Mouse (Mus musculus) heart, embryonic 11.5 days (tissue): ENCODE data around the gene Ackr2. TPM values are rescaled to one million over a fixed set of nuclear protein-coding genes. Genes with fewer than 3 reads are reported as not detected.
A peak's percentile ranks its signal among the peaks of the same experiment; 100 is the strongest.

Experiments
- ATAC-seq: fragments of 200-750 bp; cut with Nextera tagmentation; replicated peaks from 2 replicates; pipeline ENCODE4 v1.8.0; 2017; ENCODE audit warnings: moderate library complexity; ENCODE audit not compliant: insufficient number of reproducible peaks, low FRiP score, low TSS enrichment
- H3K27ac ChIP-seq: fragments of 300-500 bp; sonication (generic); 2 replicates; pipeline ENCODE4 v1.5.1; 2014; ENCODE audit warnings: mild to moderate bottlenecking, low read depth, low read length
- H3K27me3 ChIP-seq: fragments of 300-500 bp; sonication (generic); 2 replicates; pipeline ENCODE4 v1.6.1; 2014; ENCODE audit warnings: mild to moderate bottlenecking, low read length, mixed read lengths; ENCODE audit not compliant: control insufficient read depth, insufficient read depth
- H3K36me3 ChIP-seq: fragments of 300-500 bp; sonication (generic); 2 replicates; pipeline ENCODE4 v1.6.1; 2014; ENCODE audit warnings: mild to moderate bottlenecking, low read length, moderate library complexity, mixed read lengths; ENCODE audit not compliant: control insufficient read depth, insufficient read depth
- H3K4me1 ChIP-seq: fragments of 300-500 bp; sonication (generic); 2 replicates; pipeline ENCODE4 v1.6.1; 2014; ENCODE audit warnings: low read length; ENCODE audit not compliant: control insufficient read depth, insufficient read depth
- H3K4me2 ChIP-seq: fragments of 300-500 bp; sonication (generic); 2 replicates; pipeline ENCODE4 v1.6.1; 2014; ENCODE audit warnings: mild to moderate bottlenecking, moderate library complexity
- H3K4me3 ChIP-seq: fragments of 300-500 bp; sonication (generic); 2 replicates; pipeline ENCODE4 v1.5.1; 2014; ENCODE audit warnings: low read depth, low read length
- H3K9ac ChIP-seq: fragments of 300-500 bp; sonication (generic); 2 replicates; pipeline ENCODE4 v1.6.1; 2014; ENCODE audit warnings: mild to moderate bottlenecking, low read depth, low read length, moderate library complexity
- H3K9me3 ChIP-seq: fragments of 300-500 bp; sonication (generic); replicated peaks from 2 replicates; pipeline ENCODE4 v1.6.1; 2016; ENCODE audit warnings: low read length; ENCODE audit not compliant: control insufficient read depth
- WGBS: fragments of 180-500 bp; shearing (Covaris S2); extraction: QIAGEN DNeasy Blood & Tissue Kit; methylation state at CpG from one replicate; pipeline ENCODE4 v1.1.7; 2014; ENCODE audit not compliant: insufficient replicate concordance; 5-methylcytosine and 5-hydroxymethylcytosine counted together
- polyA plus RNA-seq: library from polyadenylated mRNA; unstranded; fragments of >200 nt; fragmentation: Nextera tagmentation; extraction: Ambion mirVana; gene quantifications from 2 replicates; pipeline ENCODE4 v1.2.1, GENCODE M21; 2014

The Ackr2 gene
- polyA plus RNA-seq, 1 experiment from 2014 or later, result not detected

- WGBS, result 22% methylated on average over 14 of the region's 14 CpGs
- peak overlapping the region; percentile 31; the same call in 1 of the 2 replicates for H3K4me2 ChIP-seq
- no peak for ATAC-seq
These were observed 17.3 kb upstream of the Ackr2 start for GRCm38 (mm10) chr9:121880840-121881239.

GRCm38 (mm10) chr9:121881301-121881700 lies 16.9 kb upstream of the Ackr2 start:
- Histone ChIP-seq H3K4me1 (no peaks in the 10 kb centered on the region), H3K4me3 (no peak overlapping the region), H3K27ac (no peak overlapping the region), H3K36me3 (no peaks in the 10 kb centered on the region), H3K4me2 (no peak overlapping the region), H3K27me3 (no peaks in the 10 kb centered on the region), H3K9me3 (no peaks in the 10 kb centered on the region), H3K9ac (no peak overlapping the region)
- no peak for ATAC-seq
- WGBS, result 73% methylated on average over 6 of the region's 6 CpGs

More at GRCm38 (mm10) chr9:121880840-121881239, 17.3 kb upstream of the Ackr2 start:
- Histone ChIP-seq H3K9ac (no peak overlapping the region), H3K27me3 (no peaks in the 10 kb centered on the region), H3K4me1 (no peaks in the 10 kb centered on the region), H3K36me3 (no peaks in the 10 kb centered on the region), H3K9me3 (no peaks in the 10 kb centered on the region), H3K4me3 (no peak overlapping the region), H3K27ac (no peak overlapping the region)

DNA sequence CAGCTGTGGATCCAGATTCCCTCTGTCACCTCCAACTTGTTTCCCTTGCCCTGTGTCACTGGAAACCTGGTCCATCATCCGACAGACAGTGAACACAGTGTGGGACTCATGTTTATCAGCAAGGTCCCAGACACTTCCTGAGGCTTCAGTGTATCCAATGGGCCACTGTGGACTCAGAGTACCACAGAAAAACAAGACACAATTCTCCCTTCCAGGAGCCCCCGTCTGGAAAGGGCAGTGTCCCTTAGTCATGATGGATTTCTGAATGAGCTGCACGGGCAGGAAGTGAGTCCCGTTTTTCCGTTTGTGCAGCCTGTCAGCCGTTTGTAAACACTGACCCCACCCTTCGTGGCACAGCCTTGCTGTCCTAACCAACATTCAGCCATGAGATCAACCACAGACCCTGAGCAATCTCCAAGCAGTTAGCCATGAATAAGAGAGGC lies 16.1 kb upstream of the Ackr2 start:
- Histone ChIP-seq H3K9ac (no peak overlapping the region), H3K36me3 (no peaks in the 10 kb centered on the region), H3K4me2 (no peak overlapping the region), H3K4me1 (no peaks in the 10 kb centered on the region), H3K9me3 (no peaks in the 10 kb centered on the region), H3K27ac (0 out of 2 replicates have a peak overlapping the region, but pooled peaks have one; percentile 2), H3K4me3 (no peak overlapping the region), H3K27me3 (no peaks in the 10 kb centered on the region)
- 45% methylated on average over 7 of the region's 7 CpGs for whole genome bisulfite sequencing
- no peak for ATAC-seq

GRCm38 (mm10) chr9:121889927-121890440 lies 8.2 kb upstream of the Ackr2 start:
- peak overlapping the region; percentile 49 for H3K4me2 ChIP-seq
- no peak overlapping the region for H3K27ac ChIP-seq
- 61% methylated on average over 4 of the region's 4 CpGs for WGBS
- H3K36me3 ChIP-seq, result no peaks in the 10 kb centered on the region
- no peak overlapping the region for H3K4me3 ChIP-seq
- peaks cover 8% of the 10 kb centered on the region; the same call in 1 of the 2 replicates for H3K4me1 ChIP-seq
- ATAC-seq, result no peak
- H3K27me3 ChIP-seq, result no peaks in the 10 kb centered on the region
- no peaks in the 10 kb centered on the region for H3K9me3 ChIP-seq
- no peak overlapping the region for H3K9ac ChIP-seq

DNA sequence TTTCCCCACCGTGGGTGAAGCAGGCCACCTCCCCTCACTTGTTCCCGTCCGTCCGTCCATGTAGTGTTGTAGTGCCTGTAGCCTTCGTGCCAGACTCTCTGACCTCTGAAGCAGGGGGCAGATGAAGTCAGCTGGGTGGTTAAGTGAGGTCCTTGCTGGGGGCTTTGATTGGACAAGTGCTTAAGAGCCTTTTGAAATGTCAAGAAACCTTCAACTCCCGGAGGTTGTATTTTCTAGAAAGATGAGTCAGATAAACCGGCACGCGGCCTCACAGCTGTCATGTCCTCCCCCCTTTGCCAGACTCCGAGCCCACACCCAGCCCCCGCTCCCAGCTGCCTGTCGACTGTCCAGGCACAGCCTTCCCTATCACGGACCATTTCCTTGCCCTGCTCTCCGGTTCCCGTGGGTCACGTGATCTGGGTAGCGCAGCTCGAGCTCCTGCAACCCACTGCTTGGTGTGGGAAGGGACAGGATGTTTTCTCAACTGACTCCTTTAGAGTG lies 7.7 kb upstream of the Ackr2 start:
- Histone ChIP-seq H3K9ac (no peak overlapping the region), H3K36me3 (no peaks in the 10 kb centered on the region), H3K4me2 (peak overlapping the region; percentile 49), H3K27me3 (no peaks in the 10 kb centered on the region), H3K9me3 (no peaks in the 10 kb centered on the region), H3K4me1 (peaks cover 8% of the 10 kb centered on the region; the same call in 1 of the 2 replicates), H3K27ac (0 out of 2 replicates have a peak overlapping the region, but pooled peaks have one; percentile 6), H3K4me3 (no peak overlapping the region)
- 5% methylated on average over 18 of the region's 18 CpGs for WGBS
- peak; percentile 71; the same call in 1 of the 2 replicates for ATAC-seq

- ATAC-seq, result no peak
- WGBS, result 78% methylated on average over 9 of the region's 9 CpGs
- no peak overlapping the region for H3K27ac ChIP-seq
These were observed 6.9 kb upstream of the Ackr2 start for GRCm38 (mm10) chr9:121891301-121891700.

DNA sequence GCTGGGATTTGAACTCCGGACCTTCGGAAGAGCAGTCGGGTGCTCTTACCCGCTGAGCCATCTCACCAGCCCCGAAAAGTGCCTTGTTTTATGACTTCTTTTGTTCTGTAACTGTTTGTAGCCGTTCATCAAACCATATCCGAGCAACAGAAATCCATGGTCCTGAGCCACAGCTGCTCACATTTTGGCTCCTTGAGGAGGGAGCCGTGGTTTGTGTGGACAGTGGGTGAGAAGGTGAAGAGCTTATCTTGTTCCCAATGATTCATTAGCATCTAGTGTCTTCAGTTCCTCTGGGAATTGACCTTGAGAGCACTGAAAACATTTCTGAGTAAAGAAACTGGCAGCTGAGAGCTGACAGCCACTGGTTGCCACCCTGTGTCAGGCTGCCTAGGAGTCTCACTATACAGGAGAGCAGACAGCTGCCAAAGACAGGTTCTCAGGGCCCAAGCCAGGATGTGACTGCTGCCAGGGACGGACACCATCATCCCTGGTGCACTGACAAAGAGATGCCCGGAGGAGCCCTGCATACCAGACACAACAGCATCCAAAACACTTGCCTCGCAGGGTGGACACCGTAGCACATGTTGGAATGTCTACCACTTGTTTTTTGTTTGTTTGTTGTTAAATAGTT lies 6.0 kb upstream of the Ackr2 start:
- no peak overlapping the region for H3K4me2 ChIP-seq
- no peak for ATAC-seq
- no peak overlapping the region for H3K27ac ChIP-seq
- no peaks in the 10 kb centered on the region for H3K9me3 ChIP-seq
- no peak overlapping the region for H3K4me3 ChIP-seq
- no peaks in the 10 kb centered on the region for H3K36me3 ChIP-seq
- H3K9ac ChIP-seq, result no peak overlapping the region
- no peaks in the 10 kb centered on the region for H3K27me3 ChIP-seq
- H3K4me1 ChIP-seq, result peaks cover 12% of the 10 kb centered on the region
- WGBS, result 78% methylated on average over 12 of the region's 12 CpGs

More at GRCm38 (mm10) chr9:121891301-121891700, 6.9 kb upstream of the Ackr2 start:
- peaks cover 8% of the 10 kb centered on the region; the same call in 1 of the 2 replicates for H3K4me1 ChIP-seq
- H3K36me3 ChIP-seq, result no peaks in the 10 kb centered on the region
- no peak overlapping the region for H3K4me3 ChIP-seq
- H3K4me2 ChIP-seq, result no peak overlapping the region
- no peaks in the 10 kb centered on the region for H3K27me3 ChIP-seq
- no peak overlapping the region for H3K9ac ChIP-seq
- H3K9me3 ChIP-seq, result no peaks in the 10 kb centered on the region

GRCm38 (mm10) chr9:121894447-121894846 lies 3.7 kb upstream of the Ackr2 start:
- Histone ChIP-seq H3K9ac (no peak overlapping the region), H3K27ac (no peak overlapping the region), H3K27me3 (no peaks in the 10 kb centered on the region), H3K4me2 (no peak overlapping the region), H3K4me1 (peaks cover 12% of the 10 kb centered on the region), H3K36me3 (no peaks in the 10 kb centered on the region), H3K9me3 (no peaks in the 10 kb centered on the region), H3K4me3 (no peak overlapping the region)
- WGBS, result 80% methylated on average over 7 of the region's 7 CpGs
- ATAC-seq, result no peak
